Mouse (Mus musculus): ENCODE measurements around the gene Cdk6.

DNA sequence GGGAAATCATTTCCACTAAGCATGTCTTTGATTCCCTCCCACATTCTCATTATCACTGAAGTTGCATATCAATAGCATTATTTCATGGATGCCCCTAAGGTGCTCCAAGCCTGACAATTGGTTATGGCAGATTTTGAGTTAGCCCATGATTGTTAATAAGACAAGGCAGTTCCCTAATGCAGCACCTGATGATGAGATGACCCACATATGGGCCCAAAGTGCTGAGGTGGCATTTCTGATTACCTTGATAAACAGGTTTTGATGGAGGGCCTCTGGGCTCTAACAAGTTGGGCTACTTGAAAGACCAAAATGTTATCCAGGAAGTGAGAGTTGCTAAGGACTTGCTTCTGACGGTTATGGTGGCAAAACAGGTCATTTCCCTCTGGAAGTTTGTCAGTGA, 11.9 kb upstream of the Cdk6 start:
- no peak for TF ChIP-seq POLR2A (IDR thresholded peaks at IDR 0.05; ENCODE audit: insufficient read length, low read depth)
- TF ChIP-seq TCF12 (IDR thresholded peaks at IDR 0.05; ENCODE audit: insufficient read depth, poor library complexity, severe bottlenecking), result no peak
- no peak for TF ChIP-seq CEBPB (IDR thresholded peaks at IDR 0.05; ENCODE audit: insufficient read depth, poor library complexity, severe bottlenecking)

Data from myocyte (in vitro differentiated cells).